Mouse (Mus musculus) thymus, postnatal 0 days (tissue): Measurements from ENCODE around the gene Fezf1. TPM values are rescaled to one million over a fixed set of nuclear protein-coding genes. Genes with fewer than 3 reads are reported as not detected.

Experiments used
- DNase-seq: peaks from one replicate; pipeline ENCODE4 v3.0.0-alpha.2; 2015; ENCODE audit warnings: low spot score
- polyA plus RNA-seq: library from polyadenylated mRNA; unstranded; fragments of >200 nt; fragmentation: Nextera tagmentation; extraction: Ambion mirVana; gene quantifications from 2 replicates; pipeline ENCODE4 v1.2.1, GENCODE M21; 2015

The Fezf1 gene
- polyA plus RNA-seq, 1 experiment from 2014 or later, result 0.18 TPM

GRCm38 (mm10) chr6:23247512-23248312, 450 bp downstream of the Fezf1 start:
- no peak for DNase-seq

DNA sequence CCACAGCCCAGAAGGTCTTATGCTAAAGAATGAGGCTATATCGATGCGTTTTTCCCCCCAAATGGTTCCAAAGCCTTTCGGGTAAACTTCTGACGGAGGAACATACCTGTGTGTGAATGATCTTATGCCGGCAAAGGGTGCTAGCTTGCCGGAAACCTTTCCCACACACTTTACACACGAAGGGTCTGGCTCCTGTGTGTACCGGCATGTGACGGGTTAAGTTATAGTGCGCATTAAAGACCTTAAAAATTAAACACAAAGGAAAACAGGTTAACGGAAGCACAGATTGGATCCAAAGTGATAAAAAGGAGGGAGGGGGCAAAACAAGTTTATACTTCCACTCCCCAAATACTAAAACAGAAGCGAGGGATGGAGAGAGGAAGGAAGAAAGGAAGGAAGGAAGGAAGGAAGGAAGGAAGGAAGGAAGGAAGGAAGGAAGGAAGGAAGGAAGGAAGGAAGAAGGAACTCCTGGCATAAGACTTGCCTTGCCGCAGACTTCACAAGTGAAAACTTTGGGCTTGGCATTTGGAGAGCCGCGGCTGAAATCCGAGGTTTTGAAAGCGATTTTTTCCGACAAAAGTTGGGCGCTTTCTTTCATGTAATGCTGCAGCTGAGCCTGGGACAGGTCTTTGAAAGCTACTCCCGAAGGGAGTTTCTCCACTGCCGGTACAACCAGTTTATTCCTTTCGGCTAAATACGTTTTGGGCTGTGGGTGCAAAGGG, 1.2 kb downstream of the Fezf1 start:
- DNase-seq, result no peak

DNA sequence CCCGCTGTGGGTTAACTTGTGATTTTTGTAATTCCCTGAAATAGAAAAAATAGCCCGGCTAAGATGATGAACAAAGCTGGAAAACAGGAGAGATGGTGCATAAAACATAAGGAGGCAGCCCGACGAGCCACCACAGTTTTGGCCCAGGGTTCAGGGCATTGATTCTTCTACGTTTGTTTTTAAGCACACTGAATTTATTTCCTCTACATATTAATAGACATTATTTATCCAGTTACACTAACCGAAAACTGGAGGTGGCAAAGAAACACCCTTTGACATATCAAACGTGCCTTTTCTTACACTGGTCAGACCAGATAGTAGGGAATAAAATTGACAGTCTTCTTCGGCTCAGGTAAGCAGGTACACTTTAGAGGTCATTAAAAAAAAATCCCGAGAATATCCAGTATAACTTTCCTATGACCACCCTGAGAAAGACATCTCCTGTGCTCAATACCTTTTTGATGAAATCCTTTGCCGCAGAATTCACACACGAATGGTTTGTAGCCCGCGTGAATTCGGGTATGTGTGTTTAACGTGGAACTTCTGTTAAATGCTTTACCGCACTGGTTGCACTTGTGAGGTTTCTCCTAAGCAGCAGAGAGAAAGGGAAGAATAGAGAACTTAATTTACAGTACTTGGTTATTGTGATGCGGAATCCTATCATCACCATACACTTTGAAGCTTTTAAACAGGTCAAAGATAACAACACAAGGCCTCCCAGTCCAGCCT, 1.9 kb downstream of the Fezf1 start:
- DNase-seq, result no peak

DNA sequence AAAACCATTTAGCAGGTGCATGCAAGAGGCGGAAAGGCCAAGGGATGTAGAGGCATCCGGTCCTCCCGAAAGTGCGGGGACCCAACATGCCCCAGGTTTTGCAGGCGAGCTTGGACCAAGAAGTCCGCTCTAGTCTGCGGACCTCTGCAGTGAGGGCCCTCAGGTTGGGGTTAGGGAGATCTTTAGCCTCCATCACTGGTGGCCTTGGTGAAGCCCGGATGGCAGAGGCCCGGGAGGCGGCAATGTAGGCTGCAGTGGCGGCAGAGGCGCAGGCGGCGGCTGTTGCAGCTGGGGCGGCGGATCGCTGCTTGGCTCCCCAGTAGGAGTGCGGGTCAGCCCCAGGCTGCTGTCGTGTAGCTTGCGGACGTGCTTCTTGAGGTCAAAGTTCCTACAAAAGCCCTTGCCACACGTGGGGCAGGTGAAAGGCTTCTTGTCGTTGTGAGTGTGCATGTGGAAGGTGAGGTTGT, 2.6 kb downstream of the Fezf1 start:
- DNase-seq, result no peak

- no peak for DNase-seq
Measured at GRCm38 (mm10) chr6:23245121-23245520, 3.0 kb downstream of the Fezf1 start.

DNA sequence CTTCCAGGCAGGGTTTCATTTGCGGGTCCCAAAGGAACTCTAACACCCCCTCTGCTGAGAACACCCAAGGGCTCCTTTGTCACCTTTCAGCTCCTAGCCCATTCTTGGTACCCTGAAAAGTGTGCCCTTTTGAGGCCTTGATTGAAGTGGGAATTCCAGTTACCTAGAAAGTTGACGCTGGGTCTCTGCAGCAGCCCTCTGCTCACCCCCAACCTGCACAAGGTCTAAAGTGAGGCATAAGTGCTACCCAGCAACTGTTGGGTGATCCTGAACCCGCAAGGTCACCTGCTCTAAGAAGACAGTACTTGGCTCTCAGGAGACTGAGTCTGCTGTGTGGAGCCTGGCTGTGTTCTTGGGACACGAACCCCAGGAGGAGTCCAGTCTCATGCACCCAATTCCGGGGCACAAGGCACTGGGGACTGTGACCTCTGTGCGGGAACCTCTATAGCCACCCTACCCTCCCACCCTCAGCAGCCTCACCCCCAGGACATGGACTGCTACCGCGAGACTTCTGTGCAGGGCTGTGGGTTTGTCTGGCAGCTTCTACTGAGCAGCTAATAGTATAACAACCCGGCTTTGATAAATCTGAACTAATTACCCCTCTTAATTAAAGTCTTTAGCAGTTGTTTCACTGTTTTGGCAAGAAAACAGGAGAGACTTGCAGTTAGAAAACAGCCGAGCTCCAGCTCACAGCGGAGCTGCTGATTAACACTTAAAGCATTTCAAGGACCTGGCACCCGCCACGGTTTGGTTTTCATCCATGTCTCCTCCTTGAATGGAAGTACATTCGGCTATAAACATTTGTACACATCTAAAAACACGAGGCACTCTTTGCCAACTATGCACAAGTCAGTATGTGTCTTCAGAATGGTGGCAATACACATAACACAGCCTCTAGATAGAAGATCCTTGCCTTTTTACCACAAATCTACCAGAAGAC, 4.1 kb downstream of the Fezf1 start:
- DNase-seq, result no peak

- no peak for DNase-seq
Measured at GRCm38 (mm10) chr6:23211499-23211898, 36.7 kb downstream of the Fezf1 start.

DNA sequence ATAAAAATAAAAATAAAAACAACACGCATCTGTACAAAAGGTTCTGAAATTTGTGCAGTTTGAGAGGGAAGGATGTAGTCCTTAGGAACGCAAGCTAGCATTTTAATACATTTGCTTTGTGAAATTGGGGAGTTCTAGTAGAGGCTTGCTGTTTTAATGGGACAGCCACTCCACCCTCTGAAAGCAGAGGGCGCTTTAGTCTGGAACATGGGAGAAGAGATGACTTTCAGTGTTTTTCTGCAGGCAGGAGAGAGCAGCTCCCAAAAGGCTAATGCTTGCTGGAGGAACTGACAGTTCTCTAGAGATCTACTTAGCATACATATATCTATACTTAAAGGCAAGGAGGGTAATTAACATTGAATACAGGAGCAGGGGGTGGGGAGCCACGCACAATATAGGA, 40.4 kb downstream of the Fezf1 start:
- DNase-seq, result no peak

DNA sequence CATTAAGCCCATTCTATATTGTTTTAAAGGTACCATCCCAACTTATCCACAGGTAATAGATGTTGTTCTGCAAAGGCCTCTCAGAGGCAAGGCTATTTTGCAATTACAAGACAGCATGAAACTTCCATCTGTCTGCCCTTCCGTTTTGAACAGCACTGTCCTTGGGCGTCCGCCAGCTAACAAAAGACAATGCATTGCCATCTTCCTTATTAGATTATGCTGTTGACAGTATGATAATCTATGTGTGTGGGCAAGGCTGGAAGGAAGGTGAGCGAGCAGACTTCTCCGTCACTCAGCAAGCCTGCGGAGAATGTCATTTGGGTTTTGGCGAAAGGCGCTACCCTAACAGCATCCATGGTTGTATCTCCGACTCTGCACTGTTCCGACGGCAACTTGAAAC, 45.5 kb downstream of the Fezf1 start:
- no peak for DNase-seq

Other genes starting within 250 kb of the Fezf1 start
- 0.07 and 0.09 TPM in 2 replicates for gene Aass, start 115.4 kb downstream of the Fezf1 start, polyA plus RNA-seq